Mouse (Mus musculus) frontal cortex, postnatal 10 days (tissue): ENCODE data around the gene Gpatch2.
A peak's percentile ranks its signal among the peaks of the same experiment; 100 is the strongest.

Source experiments
- DNase-seq, 2 experiments: peaks; one replicate each; pipeline ENCODE4 v3.0.0; 2022; ENCODE audit warnings: low spot score in 2 of 2, mixed read lengths in 1 of 2

Gpatch2 gene

DNA sequence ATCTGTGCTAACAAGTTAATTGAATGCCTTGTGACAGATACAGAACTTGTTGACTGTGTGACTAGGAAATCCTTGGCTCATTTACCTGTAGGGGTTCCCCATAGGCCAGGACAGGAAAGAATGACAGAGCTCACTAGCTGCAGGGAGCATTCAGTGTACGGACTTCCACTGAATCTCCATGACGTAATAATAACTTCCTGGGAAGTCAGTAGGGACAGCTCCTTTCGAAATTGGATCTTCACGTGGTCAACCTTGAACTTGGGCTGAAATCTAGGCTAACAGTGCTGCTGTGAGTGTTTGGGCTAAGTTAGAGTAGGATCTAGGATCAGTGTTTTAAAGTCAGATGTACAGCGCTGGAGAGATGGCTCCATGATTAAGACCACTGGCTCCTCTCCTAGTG lies 29.4 kb downstream of the Gpatch2 start:
- DNase-seq: no peak

DNA sequence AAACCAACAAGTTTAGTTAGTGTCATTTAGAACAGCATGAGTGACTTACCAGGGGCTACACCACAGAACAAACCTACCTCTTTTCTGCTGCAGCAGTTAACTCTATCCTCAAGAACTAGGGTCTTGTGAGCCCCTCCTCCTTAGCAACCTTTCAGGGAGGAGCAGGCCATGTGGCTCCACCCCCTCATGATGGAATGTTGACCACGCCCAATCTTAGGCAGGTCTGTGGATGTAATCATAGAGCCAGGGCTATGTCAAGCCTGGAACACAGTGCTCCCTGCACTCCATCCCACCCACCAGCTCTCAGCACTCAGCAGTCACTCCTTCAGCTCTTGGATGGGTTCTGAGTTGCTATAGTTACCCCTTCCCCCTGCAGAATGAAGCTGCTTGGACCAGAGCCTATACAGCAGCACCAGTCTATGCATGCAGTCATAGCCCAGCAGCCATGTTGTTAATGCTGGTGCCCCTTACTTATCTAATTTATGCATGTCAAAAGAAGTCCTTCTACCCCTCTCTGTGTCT lies 35.5 kb downstream of the Gpatch2 start:
- DNase-seq: no peak

DNA sequence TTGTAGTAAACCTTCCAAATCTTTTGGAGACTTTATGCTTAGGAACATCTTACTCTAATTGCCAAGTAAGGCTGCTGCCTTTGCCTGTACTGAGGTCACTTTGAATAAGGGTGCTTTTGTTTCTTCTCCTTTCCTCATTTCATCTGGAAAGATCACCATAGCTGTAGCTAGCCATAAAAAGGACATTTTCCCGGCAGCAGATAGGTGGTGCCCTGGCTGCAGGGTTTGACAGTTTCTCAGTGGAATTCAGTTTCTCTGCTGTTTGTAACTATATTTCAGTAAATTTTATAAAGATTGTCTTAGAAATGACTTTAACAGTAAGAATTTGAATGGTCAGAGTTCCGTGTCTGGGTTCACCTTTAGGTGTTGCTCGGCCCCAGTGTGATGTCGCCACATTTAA lies 43.4 kb downstream of the Gpatch2 start:
- DNase-seq: no peak

DNA sequence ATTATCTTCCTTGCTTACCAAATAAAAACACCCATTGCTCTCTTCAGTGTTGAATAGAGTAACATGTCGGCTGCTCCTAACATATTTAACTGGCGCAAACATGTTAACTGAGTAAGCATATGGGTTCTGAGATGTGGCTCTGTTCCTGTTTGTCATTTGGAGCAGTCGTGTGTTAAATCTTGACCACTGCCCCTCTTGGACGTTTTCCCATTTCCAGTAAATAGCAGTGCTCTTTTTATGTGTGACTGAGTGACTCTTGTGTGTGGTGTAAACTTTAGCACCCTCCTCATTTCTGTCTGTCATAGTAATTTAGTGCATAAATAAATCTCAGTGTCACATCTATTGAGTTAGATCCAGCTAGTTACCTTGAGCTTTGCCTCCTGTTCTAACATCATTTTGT lies 52.3 kb downstream of the Gpatch2 start:
- DNase-seq: no peak

DNA sequence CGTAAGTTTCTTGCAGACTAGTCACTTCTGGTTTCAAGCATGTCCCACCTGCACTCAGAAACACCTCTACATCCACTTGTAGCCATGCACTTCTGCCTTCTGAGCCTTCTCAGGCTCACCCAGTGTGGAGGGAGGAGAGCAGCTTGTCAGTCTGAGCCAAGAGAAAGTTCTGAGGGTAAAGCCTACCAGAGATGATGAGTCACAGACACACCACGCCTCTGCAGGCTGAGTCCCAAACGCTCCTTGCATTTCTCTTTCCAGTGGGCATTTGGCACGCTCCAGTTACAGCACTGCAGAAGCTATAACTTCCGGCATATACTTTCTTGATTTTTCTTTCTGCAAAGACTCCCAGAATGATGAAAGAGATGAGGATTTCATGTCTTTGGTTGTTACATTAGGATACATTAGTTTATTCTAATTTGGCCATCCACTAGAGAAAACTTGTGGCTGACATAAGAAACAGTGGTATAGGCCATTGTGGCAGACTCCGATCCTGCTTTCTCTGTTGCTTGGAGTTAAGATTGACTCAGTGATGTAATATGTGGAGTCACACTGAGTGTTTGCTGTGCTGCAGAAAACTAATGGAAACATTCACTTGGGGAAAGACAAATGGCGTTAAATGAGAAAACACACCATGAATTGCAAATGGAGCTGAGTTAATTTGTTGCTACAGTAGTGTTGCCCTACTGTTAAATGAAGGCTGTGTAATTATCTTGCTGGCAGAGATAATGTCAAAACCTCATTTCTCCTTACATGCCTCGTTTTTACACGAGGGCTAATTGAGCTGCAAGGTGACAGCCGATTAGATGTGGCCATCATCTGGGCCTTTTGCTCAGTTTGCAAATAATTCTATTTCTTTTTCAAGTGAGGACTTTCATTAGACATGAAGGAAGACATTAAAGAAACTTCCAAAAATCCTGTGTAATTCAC lies 55.3 kb downstream of the Gpatch2 start:
- DNase-seq: no peak

DNA sequence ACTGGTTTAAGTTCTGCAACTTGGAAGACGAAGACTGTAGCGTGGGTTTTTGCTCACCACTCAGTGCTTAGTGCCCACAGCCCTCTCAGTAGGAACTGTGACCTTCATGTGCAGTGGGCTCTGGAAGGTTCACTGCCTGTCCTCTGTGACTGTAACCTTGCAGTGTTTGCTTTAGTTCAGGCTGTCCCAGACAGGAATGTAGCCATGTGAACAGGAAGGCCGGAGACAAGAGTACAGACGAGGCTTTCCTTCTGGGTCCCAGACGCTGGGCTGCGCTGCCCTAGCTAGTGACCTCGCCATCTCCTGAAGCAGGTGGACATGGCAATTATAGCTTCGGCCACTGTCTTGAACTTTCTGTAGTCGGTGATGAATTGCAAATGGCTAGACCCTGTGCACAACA lies 62.0 kb downstream of the Gpatch2 start:
- DNase-seq: no peak

DNA sequence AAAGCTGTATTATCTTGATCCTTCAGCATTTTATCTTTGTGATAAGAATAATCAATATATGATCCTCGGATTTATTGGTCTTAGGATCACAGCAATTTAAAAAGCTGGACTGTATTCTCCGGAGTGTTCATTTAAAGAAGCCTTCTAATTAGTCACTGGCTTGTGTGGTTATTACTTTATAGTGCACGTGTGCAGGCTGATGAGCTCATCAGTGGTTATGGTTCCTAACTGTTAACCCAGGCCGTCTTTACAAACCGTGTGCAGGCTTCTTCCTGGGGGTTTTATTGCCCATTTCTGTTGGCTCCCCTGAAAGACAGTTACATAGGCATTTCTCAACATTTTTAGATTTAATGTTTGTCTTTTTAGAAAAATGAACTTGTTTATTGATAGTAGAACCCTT lies 63.2 kb downstream of the Gpatch2 start:
- DNase-seq: no peak

DNA sequence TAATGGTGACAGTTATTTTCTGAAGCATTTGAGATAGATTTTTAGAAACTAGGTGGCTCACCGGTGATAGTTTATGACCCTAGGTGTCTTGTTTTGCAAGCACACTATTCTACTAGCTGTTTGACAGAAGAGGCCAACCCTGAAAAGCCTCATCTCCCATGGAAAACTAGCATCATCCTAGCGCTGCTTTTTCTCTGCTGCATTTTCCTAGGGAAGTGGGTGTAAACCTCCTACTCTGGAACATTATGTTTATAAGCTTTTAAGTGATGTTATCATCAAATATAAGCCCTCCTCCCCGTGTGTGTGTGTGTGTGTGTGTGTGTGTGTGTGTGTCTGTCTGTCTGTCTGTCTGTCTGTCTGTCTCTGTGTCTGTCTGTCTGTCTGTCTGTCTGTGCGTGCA lies 64.5 kb downstream of the Gpatch2 start:
- no peak for DNase-seq

DNA sequence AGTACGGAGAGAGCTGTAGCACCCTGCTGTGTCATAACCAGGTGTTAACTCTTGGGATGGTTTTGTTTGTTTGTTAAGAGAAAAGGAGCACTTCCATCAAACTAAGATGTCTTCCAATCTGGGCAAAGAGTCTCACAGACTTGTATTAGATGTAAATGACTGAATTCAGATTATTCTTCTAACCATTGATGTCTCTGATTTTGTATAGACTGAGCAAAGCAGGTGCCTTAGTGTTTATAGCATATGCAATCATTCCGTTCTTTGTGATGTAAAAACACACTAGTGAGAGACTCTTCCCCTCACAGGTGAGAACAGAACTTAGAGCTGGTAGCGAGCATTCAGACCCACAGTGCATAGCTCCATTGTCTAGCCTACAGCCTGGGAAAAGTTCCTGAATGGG lies 67.0 kb downstream of the Gpatch2 start:
- no peak for DNase-seq

DNA sequence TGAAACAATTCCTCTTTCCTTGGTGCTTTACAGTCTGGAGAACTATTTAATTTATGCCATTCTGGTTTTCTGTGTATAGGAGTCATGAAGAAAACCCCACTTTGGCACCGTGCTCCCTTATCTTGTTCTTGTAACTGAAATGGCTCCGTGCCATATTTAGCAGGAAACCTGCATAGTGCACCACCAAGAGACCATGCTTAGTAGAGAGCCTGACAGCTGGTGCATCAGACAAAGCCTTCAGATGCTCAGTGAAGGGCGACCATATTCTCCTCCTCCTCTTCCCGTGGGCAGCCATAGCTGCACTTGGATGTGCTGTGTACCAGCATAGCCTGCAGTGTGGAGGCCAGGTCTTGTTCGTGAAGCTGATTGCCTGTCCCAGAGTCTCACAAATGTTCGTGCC lies 67.5 kb downstream of the Gpatch2 start:
- DNase-seq: no peak

DNA sequence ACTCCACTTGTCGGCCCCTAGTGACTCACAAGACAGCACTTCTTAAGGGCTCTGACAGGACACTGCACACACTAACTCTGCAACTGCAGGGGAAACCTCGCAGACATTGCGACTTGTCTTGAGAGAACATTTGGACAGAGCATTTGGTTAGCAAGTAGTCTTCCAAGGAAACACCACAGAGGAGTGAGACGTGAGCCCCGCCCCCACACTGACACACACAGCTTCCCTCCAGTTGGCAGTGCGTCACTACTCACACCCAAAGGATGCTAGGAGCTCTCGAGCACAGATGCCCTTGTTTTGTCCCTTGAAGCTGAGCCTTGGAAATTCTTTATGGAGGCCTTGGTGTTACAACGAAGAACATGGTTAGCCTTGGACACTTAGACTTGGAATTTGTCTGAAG lies 70.4 kb downstream of the Gpatch2 start:
- DNase-seq: no peak

DNA sequence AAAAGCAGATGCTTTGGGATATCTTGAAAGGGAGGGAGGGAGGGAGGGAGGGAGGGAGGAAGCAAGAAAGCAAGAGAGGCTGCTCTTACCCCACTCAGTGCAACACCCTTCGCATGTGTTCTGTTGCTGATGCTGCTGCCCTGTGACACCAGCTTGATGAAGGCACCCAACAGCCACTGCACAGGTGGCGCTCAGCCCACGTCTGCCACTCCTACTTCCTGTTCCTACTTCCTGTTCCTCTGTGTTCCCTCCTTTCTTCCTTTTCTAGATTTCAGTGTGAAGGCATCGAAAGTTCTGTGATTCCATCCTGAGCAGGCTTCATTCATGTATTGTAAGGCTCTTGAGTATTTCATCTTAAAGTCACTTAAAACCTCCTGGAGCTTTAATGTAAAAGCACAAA lies 71.1 kb downstream of the Gpatch2 start:
- no peak for DNase-seq

DNA sequence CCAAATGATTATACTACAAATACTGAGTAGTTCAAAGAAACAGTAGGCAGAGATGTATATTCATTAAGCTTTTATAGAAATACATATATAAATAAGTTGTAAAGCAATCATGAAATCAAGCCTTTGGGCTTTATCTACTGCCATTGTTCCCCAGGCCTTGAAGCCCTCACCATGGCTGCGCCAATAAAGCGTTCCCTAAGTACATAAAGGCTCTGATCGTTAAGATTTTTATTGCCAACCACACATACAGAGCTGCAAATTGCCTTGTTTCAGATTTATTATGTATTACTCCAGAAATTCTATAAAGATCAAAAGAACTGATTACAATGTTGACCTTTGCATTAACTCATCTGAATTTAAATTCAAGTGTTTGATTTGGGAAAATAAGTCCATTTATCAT lies 71.6 kb downstream of the Gpatch2 start:
- DNase-seq: no peak

DNA sequence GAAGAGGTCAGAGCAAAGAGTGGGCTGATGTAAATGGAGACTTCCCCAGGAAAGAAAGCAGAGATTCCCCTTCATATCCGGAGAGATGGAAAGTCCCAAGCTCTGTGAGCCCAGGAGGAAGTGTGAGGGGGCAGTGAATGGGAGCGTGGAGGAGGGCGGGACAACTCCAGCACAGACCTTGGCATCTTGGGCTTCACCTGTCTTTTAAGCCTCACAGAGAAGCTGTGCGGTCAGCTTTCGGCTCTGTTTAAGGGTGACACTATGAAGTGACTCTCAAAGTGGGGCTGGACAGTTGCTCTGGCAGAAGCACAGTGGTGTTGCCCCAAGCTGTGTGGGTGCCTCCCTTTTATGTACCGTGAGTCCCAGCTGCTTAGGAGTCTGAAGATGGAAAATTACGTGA lies 74.9 kb downstream of the Gpatch2 start:
- no peak for DNase-seq

DNA sequence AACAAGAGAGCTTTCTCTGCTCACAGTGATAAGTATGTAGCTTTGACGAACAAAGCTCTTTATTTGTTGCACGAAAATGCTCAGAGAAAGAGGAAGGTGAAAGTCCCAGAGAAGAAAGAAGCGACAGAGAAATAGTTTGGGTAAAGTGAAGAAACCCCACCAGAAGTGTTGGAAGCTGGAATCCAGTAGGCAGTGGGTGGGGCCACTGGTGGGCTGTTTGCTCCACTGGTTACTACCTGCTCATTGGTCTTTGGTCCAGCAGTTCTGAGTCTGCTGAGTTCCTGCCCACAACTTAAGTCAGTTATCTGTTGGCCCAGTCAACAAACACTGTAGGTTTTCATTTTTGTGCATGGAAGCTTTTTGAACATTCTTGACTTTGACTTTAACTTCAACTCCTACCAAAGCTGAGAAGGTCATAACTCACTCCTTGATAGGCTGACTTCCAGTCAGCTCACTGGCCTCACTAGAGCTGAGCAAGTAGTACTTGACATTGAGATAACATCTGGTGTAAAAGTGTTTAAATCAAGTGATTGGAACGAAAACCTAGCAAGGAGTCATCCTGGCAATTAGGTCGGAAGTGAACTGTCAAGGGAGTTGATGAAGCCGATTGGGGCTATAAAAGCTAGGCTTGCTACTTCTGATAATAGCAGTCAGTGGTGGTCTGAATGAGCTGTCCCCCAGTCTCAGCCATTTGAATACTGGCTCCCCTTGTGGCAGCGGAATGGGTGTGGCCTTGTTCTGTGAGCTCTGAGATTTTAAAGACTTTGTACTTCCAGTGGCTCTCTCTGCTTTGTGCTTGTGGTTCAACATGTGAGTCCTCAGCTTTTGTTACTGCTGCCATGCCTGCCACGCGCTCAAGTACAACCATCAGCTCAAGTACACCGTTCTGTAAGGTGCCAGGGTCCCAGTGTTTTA lies 76.4 kb downstream of the Gpatch2 start:
- no peak for DNase-seq

DNA sequence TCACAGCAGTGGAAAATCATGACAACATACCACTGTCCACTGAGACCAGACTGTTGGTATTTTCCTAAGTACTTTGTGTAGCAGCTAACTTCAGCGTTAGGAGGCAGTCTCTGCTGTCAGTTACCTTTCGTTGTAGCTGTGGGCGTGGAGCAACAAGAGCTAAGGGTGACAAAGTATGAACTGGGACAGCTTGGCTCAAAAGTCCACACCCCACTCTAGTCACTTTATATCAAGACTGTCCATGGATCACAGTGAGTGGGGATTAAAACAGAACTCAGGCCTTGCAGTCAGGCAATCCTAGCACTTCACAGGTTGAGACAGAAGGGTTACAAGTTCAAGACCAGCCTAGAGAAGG lies 77.1 kb downstream of the Gpatch2 start:
- no peak for DNase-seq

DNA sequence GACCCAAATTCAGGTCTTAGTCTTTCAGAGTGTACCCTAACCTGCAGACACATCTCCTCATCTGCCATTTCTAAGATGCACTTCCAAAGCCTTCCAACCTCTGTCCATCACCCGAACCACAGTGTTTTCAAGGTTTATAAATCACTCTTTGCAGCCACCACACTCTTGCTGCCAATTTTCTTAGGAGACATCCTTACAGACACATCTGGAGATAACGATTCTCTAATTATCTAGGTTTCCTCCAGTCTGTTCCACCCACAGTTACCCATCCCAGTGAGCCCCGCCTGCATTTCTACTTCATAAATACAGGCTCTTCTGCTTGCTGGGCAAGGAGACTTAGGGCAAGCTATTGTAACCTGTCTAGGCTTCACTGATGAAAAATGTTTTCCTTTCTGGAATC lies 77.9 kb downstream of the Gpatch2 start:
- no peak for DNase-seq

DNA sequence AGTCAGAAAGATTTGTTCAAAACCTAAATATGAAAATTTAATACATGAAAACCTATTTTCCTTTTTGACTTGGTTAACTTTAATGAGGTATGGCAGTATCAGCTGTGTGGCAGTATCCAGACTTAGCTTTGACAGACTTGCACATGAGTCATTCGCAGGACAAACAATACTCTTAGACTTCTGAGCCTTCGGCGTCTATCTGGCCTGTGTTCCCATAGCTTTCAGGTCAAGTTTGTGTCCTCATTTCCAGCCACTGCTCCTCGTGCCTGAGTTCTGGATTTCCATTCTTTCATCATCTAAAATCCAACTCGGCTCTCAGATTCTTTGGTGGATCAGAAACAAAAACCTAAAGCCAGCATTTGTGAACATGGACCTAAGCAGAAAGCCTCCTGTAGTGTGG lies 79.2 kb downstream of the Gpatch2 start:
- DNase-seq: no peak

DNA sequence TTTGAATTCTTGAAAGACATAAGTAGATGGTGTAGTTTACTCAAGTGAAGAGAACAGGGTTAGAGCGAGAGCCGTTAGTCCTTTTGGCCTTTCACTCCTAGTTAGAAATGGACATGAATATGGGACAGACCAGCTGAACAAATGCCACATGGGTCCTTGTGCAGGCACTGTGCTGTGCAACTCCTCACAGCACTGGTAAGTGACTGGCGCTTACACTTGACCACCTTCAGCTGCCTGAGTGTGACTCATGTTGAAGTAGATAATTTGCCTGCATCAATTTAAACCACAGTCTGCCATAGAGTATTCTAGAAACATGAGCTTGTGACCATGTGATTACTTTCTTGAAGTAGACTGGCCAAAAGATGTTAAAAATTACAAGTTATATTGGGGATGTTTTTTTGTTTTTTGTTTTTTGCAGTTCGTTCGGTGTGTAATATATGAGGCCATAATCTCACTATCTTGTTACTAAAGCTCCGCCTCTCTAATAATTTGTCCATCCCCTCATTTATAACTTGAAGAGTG lies 79.8 kb downstream of the Gpatch2 start:
- DNase-seq: no peak

DNA sequence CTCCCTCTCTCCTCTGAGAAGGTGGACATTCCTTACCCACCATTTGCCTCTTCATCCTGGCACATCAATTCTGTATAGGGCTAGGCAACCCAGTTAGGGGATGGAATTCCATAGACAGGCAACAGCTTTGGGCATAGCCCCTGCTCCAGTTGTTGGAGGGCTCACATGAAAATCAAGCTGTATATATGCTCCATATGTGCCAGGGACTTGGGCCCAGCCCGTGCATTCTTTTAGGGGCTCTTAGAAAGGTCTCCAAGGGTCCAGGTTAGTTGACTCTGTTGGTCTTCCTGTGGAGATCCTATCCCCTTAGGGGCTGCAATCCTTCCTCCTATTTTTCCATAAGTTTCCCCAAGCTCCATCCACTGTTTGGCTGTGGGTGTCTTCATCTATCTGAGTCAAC lies 80.4 kb downstream of the Gpatch2 start:
- DNase-seq: no peak

DNA sequence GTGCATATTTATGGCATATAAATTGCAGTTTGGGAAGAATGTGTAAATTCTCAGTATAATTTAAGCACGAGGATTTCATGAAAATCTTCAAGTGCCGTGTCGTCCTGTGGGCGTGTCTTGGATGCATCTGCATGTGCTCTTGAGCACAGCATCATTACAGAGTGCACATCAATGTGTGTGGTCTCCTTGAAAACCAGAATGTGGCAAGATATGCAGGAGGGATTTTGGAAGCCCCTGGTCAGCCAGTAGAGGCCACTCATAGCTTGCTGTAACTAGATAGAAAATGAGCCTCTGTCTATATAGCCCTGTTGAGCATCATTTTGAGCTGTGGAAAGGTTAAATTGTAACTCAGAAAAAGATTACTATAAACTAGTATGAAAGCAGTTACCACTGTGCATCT lies 83.9 kb downstream of the Gpatch2 start:
- DNase-seq: no peak

DNA sequence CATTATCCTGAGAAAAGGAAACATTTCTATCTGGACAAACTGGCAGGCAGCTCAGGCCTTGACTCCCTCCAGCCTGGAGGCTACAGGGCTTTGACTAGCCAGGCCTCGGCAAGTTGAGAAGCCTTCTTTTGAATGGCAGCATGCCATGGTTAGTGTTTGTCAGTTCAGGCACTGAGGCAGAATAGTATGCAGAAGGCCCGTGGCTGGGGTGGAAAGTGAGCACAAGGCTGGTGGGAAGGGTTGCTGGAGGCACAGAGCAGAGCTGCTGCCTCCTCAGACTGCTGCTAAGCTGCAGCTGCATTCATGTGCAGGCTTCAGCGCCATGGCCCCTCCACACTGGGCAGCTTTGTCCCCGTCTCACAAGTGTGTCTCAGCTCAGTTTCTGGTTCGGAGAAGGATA lies 85.3 kb downstream of the Gpatch2 start:
- DNase-seq: peak in 1 of 2 experiments; percentile 24
